Comparison of ENCODE assay signal across 8 mouse cellular contexts in the genomic region with DNA sequence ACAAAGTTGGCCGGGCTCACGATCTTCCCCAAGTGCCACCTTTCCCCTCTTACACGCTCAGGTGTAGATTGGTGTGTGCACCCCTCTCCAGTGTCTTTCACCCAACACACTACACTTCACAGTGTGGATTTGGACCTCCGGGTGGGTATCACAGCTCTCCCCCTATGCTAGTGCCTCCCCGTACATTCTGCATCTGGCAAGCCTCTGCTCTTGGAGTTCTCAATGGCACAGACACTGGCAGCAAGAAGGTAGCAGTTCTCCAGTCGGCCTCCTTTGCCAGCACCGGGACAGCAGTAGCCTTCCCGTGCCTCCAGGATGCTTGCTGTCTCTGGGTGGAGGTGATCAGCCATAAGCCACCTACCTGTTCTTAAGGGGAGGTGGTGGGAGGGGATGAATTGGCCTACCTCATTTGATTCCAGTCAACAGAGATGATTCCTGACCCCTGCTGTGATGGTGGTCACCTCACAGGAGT. TPM values are rescaled to one million over a fixed set of nuclear protein-coding genes. Genes with fewer than 3 reads are reported as not detected.
A peak's percentile ranks its signal among the peaks of the same experiment; 100 is the strongest.
DNase-seq lines count a peak whose midpoint lies in the region; ATAC-seq and TF ChIP-seq lines count a peak whose summit lies in the region.

No protein-coding gene starts in this region.

- peak overlapping the region; percentile 46; the same call in 1 of the 2 replicates for H3K9ac ChIP-seq in heart, embryonic 12.5 days
- no peak overlapping the region for H3K9ac ChIP-seq in stomach, embryonic 14.5 days (replicated peaks; ENCODE audit: low read depth, low read length)
- no peak overlapping the region for H3K9ac ChIP-seq in stomach, postnatal 0 days (ENCODE audit: low read length)
- peak overlapping the region; percentile 19; the same call in 1 of the 2 replicates for H3K9ac ChIP-seq in limb, embryonic 13.5 days
- peak overlapping the region; percentile 43 for H3K9ac ChIP-seq in stomach, embryonic 16.5 days (ENCODE audit: low read length)

- H3K4me3 ChIP-seq in heart, embryonic 12.5 days, result no peak overlapping the region
- H3K4me3 ChIP-seq in stomach, embryonic 14.5 days (ENCODE audit: low read depth, low read length), result no peak overlapping the region
- no peak overlapping the region for H3K4me3 ChIP-seq in stomach, postnatal 0 days (ENCODE audit: low read depth, low read length)
- H3K4me3 ChIP-seq in limb, embryonic 13.5 days, result no peak overlapping the region
- no peak overlapping the region for H3K4me3 ChIP-seq in stomach, embryonic 16.5 days (replicated peaks; ENCODE audit: low read length)

- H3K27ac ChIP-seq in heart, embryonic 12.5 days (ENCODE audit: poor library complexity, severe bottlenecking), result 0 out of 2 replicates have a peak overlapping the region, but pooled peaks have one; percentile 40
- no peak overlapping the region for H3K27ac ChIP-seq in stomach, embryonic 14.5 days (ENCODE audit: low read length)
- H3K27ac ChIP-seq in stomach, postnatal 0 days (replicated peaks), result no peak overlapping the region
- peak overlapping the region; percentile 11; the same call in 1 of the 2 replicates for H3K27ac ChIP-seq in limb, embryonic 13.5 days
- H3K27ac ChIP-seq in stomach, embryonic 16.5 days (ENCODE audit: low read length), result no peak overlapping the region

- TF ChIP-seq EP300 in stomach, postnatal 0 days (optimal IDR thresholded peaks at IDR 0.05), result no peak

- no peaks in the 10 kb centered on the region for H3K9me3 ChIP-seq in heart, embryonic 12.5 days (replicated peaks)
- H3K9me3 ChIP-seq in stomach, embryonic 14.5 days (ENCODE audit: control insufficient read depth, low read depth, low read length), result no peaks in the 10 kb centered on the region
- no peaks in the 10 kb centered on the region for H3K9me3 ChIP-seq in stomach, postnatal 0 days (ENCODE audit: control insufficient read depth, low read length)
- H3K9me3 ChIP-seq in limb, embryonic 13.5 days, result no peaks in the 10 kb centered on the region
- no peaks in the 10 kb centered on the region for H3K9me3 ChIP-seq in stomach, embryonic 16.5 days (replicated peaks; ENCODE audit: control insufficient read depth, low read length)

- H3K36me3 ChIP-seq in heart, embryonic 12.5 days, result peaks cover 50% of the 10 kb centered on the region
- H3K36me3 ChIP-seq in stomach, embryonic 14.5 days (ENCODE audit: control insufficient read depth, insufficient read depth, low read length), result peaks cover 33% of the 10 kb centered on the region
- peaks cover 13% of the 10 kb centered on the region; the same call in 1 of the 2 replicates for H3K36me3 ChIP-seq in stomach, postnatal 0 days (ENCODE audit: control insufficient read depth, insufficient read depth, low read length)
- H3K36me3 ChIP-seq in limb, embryonic 13.5 days, result peaks cover 53% of the 10 kb centered on the region
- peaks cover 25% of the 10 kb centered on the region; the same call in 1 of the 2 replicates for H3K36me3 ChIP-seq in stomach, embryonic 16.5 days (ENCODE audit: control insufficient read depth, insufficient read depth, low read length)

- no peak for TF ChIP-seq CTCF in stomach, postnatal 0 days (IDR thresholded peaks at IDR 0.05; ENCODE audit: low read depth)

- peak overlapping the region; percentile 57 for H3K4me2 ChIP-seq in heart, embryonic 12.5 days
- 0 out of 2 replicates have a peak overlapping the region, but pooled peaks have one; percentile 25 for H3K4me2 ChIP-seq in stomach, embryonic 14.5 days (replicated peaks; ENCODE audit: low read depth, low read length)
- no peak overlapping the region for H3K4me2 ChIP-seq in stomach, postnatal 0 days (replicated peaks; ENCODE audit: low read depth)
- peak overlapping the region; percentile 48 for H3K4me2 ChIP-seq in limb, embryonic 13.5 days (replicated peaks)
- no peak overlapping the region for H3K4me2 ChIP-seq in stomach, embryonic 16.5 days (ENCODE audit: low read depth, low read length)

- H3K4me1 ChIP-seq in heart, embryonic 12.5 days (replicated peaks), result peaks cover 31% of the 10 kb centered on the region
- H3K4me1 ChIP-seq in stomach, embryonic 14.5 days (ENCODE audit: control insufficient read depth, insufficient read depth, low read length), result peaks cover 12% of the 10 kb centered on the region; the same call in 1 of the 2 replicates
- H3K4me1 ChIP-seq in stomach, postnatal 0 days (replicated peaks; ENCODE audit: control insufficient read depth, insufficient read depth), result no peaks in the 10 kb centered on the region
- peaks cover 31% of the 10 kb centered on the region for H3K4me1 ChIP-seq in limb, embryonic 13.5 days
- H3K4me1 ChIP-seq in stomach, embryonic 16.5 days (ENCODE audit: control insufficient read depth, insufficient read depth, low read length), result peaks cover 21% of the 10 kb centered on the region

- no peak for DNase-seq in heart, postnatal 4 days
- no peak for DNase-seq in stomach, postnatal 0 days (ENCODE audit: low spot score)
- no peak for DNase-seq in thymus, postnatal 25 days
- DNase-seq in thymus, postnatal 14 days, result no peak

- H3K27me3 ChIP-seq in heart, embryonic 12.5 days (replicated peaks), result no peaks in the 10 kb centered on the region
- no peaks in the 10 kb centered on the region for H3K27me3 ChIP-seq in stomach, embryonic 14.5 days (ENCODE audit: control insufficient read depth, insufficient read depth, low read length)
- no peaks in the 10 kb centered on the region for H3K27me3 ChIP-seq in stomach, postnatal 0 days (ENCODE audit: control insufficient read depth, insufficient read depth, low read length)
- no peaks in the 10 kb centered on the region for H3K27me3 ChIP-seq in limb, embryonic 13.5 days
- no peaks in the 10 kb centered on the region for H3K27me3 ChIP-seq in stomach, embryonic 16.5 days (ENCODE audit: control insufficient read depth, insufficient read depth, low read length)

- 74% methylated on average over 8 of the region's 8 CpGs for WGBS in heart, embryonic 12.5 days
- WGBS in stomach, embryonic 14.5 days, result 81% methylated on average over 8 of the region's 8 CpGs
- 80% methylated on average over 8 of the region's 8 CpGs for WGBS in stomach, postnatal 0 days
- WGBS in limb, embryonic 13.5 days, result 78% methylated on average over 8 of the region's 8 CpGs
- WGBS in stomach, embryonic 16.5 days, result 83% methylated on average over 8 of the region's 8 CpGs

- ATAC-seq in heart, embryonic 12.5 days (ENCODE audit: insufficient number of reproducible peaks, low FRiP score), result no peak
- ATAC-seq in stomach, embryonic 14.5 days (ENCODE audit: insufficient number of reproducible peaks, insufficient read depth, low FRiP score, low read depth), result no peak
- no peak for ATAC-seq in stomach, postnatal 0 days (ENCODE audit: low FRiP score, low TSS enrichment)
- no peak for ATAC-seq in limb, embryonic 13.5 days (ENCODE audit: low FRiP score, low read depth)
- ATAC-seq in stomach, embryonic 16.5 days (ENCODE audit: insufficient read depth, low FRiP score), result 0 out of 2 replicates have a peak, but pooled peaks have one; percentile 1

RNA-seq across cellular contexts. Expression of gene Cbln3, which starts 10.9 kb away (rescaled TPM):
- 0.32 and 0.57 TPM in 2 replicates for polyA plus RNA-seq in heart, embryonic 12.5 days (2016; fragmentation: Nextera tagmentation; extraction: Ambion mirVana)
- total RNA-seq in heart, postnatal 4 days (2021), result under 1 TPM; 0.62 to 0.65 TPM
- polyA plus RNA-seq in stomach, embryonic 14.5 days (2014; fragmentation: Nextera tagmentation; extraction: Ambion mirVana), result 0.36 and 0.45 TPM in 2 replicates
- polyA plus RNA-seq in stomach, postnatal 0 days (2015; fragmentation: Nextera tagmentation; extraction: Ambion mirVana), result 0.56 and 0.65 TPM in 2 replicates
- 0.17 and 0.31 TPM in 2 replicates for polyA plus RNA-seq in limb, embryonic 13.5 days (2015; fragmentation: Nextera tagmentation; extraction: Ambion mirVana)
- polyA plus RNA-seq in stomach, embryonic 16.5 days (2015; fragmentation: Nextera tagmentation; extraction: Ambion mirVana), result 0.45 and 0.66 TPM in 2 replicates

RNA-seq across cellular contexts. Expression of gene Khnyn, which starts 11.5 kb away (rescaled TPM):
- 19.8 TPM in 2 replicates for polyA plus RNA-seq in heart, embryonic 12.5 days (2016; fragmentation: Nextera tagmentation; extraction: Ambion mirVana)
- total RNA-seq in heart, postnatal 4 days (2021), result 10 to 100 TPM; 11.6 to 12.0 TPM
- polyA plus RNA-seq in stomach, embryonic 14.5 days (2014; fragmentation: Nextera tagmentation; extraction: Ambion mirVana), result 10.4 TPM in 2 replicates
- 6.4 and 7.5 TPM in 2 replicates for polyA plus RNA-seq in stomach, postnatal 0 days (2015; fragmentation: Nextera tagmentation; extraction: Ambion mirVana)
- polyA plus RNA-seq in limb, embryonic 13.5 days (2015; fragmentation: Nextera tagmentation; extraction: Ambion mirVana), result 24.2 and 25.5 TPM in 2 replicates
- 18.5 and 21.7 TPM in 2 replicates for polyA plus RNA-seq in stomach, embryonic 16.5 days (2015; fragmentation: Nextera tagmentation; extraction: Ambion mirVana)

RNA-seq across cellular contexts. Expression of gene Nynrin, which starts 19.5 kb away (rescaled TPM):
- 33.3 and 38.2 TPM in 2 replicates for polyA plus RNA-seq in heart, embryonic 12.5 days (2016; fragmentation: Nextera tagmentation; extraction: Ambion mirVana)
- 10 to 100 TPM; 36.0 to 36.3 TPM for total RNA-seq in heart, postnatal 4 days (2021)
- 14.2 and 17.2 TPM in 2 replicates for polyA plus RNA-seq in stomach, embryonic 14.5 days (2014; fragmentation: Nextera tagmentation; extraction: Ambion mirVana)
- polyA plus RNA-seq in stomach, postnatal 0 days (2015; fragmentation: Nextera tagmentation; extraction: Ambion mirVana), result 2.8 and 3.2 TPM in 2 replicates
- 28.2 and 34.2 TPM in 2 replicates for polyA plus RNA-seq in limb, embryonic 13.5 days (2015; fragmentation: Nextera tagmentation; extraction: Ambion mirVana)
- polyA plus RNA-seq in stomach, embryonic 16.5 days (2015; fragmentation: Nextera tagmentation; extraction: Ambion mirVana), result 18.0 and 19.3 TPM in 2 replicates

RNA-seq across cellular contexts. Expression of gene Sdr39u1, which starts 26.8 kb away (rescaled TPM):
- 38.2 and 40.4 TPM in 2 replicates for polyA plus RNA-seq in heart, embryonic 12.5 days (2016; fragmentation: Nextera tagmentation; extraction: Ambion mirVana)
- 10 to 100 TPM; 57.0 to 61.3 TPM for total RNA-seq in heart, postnatal 4 days (2021)
- polyA plus RNA-seq in stomach, embryonic 14.5 days (2014; fragmentation: Nextera tagmentation; extraction: Ambion mirVana), result 64.4 and 71.5 TPM in 2 replicates
- 48.4 and 52.0 TPM in 2 replicates for polyA plus RNA-seq in stomach, postnatal 0 days (2015; fragmentation: Nextera tagmentation; extraction: Ambion mirVana)
- 98.8 and 104 TPM in 2 replicates for polyA plus RNA-seq in limb, embryonic 13.5 days (2015; fragmentation: Nextera tagmentation; extraction: Ambion mirVana)
- 65.5 and 66.5 TPM in 2 replicates for polyA plus RNA-seq in stomach, embryonic 16.5 days (2015; fragmentation: Nextera tagmentation; extraction: Ambion mirVana)

RNA-seq across cellular contexts. Expression of gene Nfatc4, which starts 50.3 kb away (rescaled TPM):
- polyA plus RNA-seq in heart, embryonic 12.5 days (2016; fragmentation: Nextera tagmentation; extraction: Ambion mirVana), result 17.5 and 18.6 TPM in 2 replicates
- total RNA-seq in heart, postnatal 4 days (2021), result 10 to 100 TPM; 12.7 to 13.3 TPM
- polyA plus RNA-seq in stomach, embryonic 14.5 days (2014; fragmentation: Nextera tagmentation; extraction: Ambion mirVana), result 54.9 and 56.6 TPM in 2 replicates
- polyA plus RNA-seq in stomach, postnatal 0 days (2015; fragmentation: Nextera tagmentation; extraction: Ambion mirVana), result 11.2 and 12.5 TPM in 2 replicates
- 124 and 128 TPM in 2 replicates for polyA plus RNA-seq in limb, embryonic 13.5 days (2015; fragmentation: Nextera tagmentation; extraction: Ambion mirVana)
- 32.9 and 33.9 TPM in 2 replicates for polyA plus RNA-seq in stomach, embryonic 16.5 days (2015; fragmentation: Nextera tagmentation; extraction: Ambion mirVana)

Comparison
In these comparisons a context has a peak if more than half of its experiments do, and no peak if none do; other contexts are left out.
1. H3K4me2 ChIP-seq: peak in heart, embryonic 12.5 days (single experiment), stomach, embryonic 14.5 days (single experiment) and limb, embryonic 13.5 days (single experiment); none in stomach, postnatal 0 days (single experiment) and stomach, embryonic 16.5 days (single experiment).
2. H3K9ac ChIP-seq: peak in heart, embryonic 12.5 days (single experiment), limb, embryonic 13.5 days (single experiment) and stomach, embryonic 16.5 days (single experiment); none in stomach, embryonic 14.5 days (single experiment) and stomach, postnatal 0 days (single experiment).
3. H3K27ac ChIP-seq: peak in heart, embryonic 12.5 days (single experiment) and limb, embryonic 13.5 days (single experiment); none in stomach, embryonic 14.5 days (single experiment), stomach, postnatal 0 days (single experiment) and stomach, embryonic 16.5 days (single experiment).